Mouse (Mus musculus) cerebellum, adult 2 months (tissue): ENCODE measurements around the gene Cadm1. TPM values are rescaled to one million over a fixed set of nuclear protein-coding genes. Genes with fewer than 3 reads are reported as not detected.

Experiments used
- DNase-seq, 2 experiments: peaks; one replicate each; pipeline ENCODE4 v3.0.0; 2021
- H3K27ac ChIP-seq: fragments of 200-500 bp; 2 replicates; pipeline ENCODE4 v1.5.1; 2012; ENCODE audit warnings: low read length, control low read depth, inconsistent platforms; ENCODE audit not compliant: insufficient read depth
- H3K27me3 ChIP-seq: fragments of 200-500 bp; 2 replicates; pipeline ENCODE4 v1.6.1; 2012; ENCODE audit warnings: inconsistent platforms, mild to moderate bottlenecking, low read length, moderate library complexity; ENCODE audit not compliant: control insufficient read depth, insufficient read depth
- H3K4me1 ChIP-seq: fragments of 200-500 bp; 2 replicates; pipeline ENCODE4 v1.6.1; 2011; ENCODE audit warnings: low read length; ENCODE audit not compliant: control insufficient read depth, insufficient read depth
- H3K4me3 ChIP-seq: fragments of 200-500 bp; replicated peaks from 2 replicates; pipeline ENCODE3; 2011; ENCODE audit warnings: mild to moderate bottlenecking, low read depth, low read length, control low read depth; ENCODE audit not compliant: insufficient read depth
- CTCF ChIP-seq: fragments of 200-500 bp; IDR thresholded peaks from 2 replicates; pipeline ENCODE4 v1.5.1; 2011; ENCODE audit warnings: low read depth, mild to moderate bottlenecking, control low read depth, low read length, moderate library complexity, borderline replicate concordance; ENCODE audit not compliant: insufficient read depth
- POLR2A ChIP-seq: fragments of 200-500 bp; IDR thresholded peaks from 2 replicates; pipeline ENCODE4 v1.6.1; 2011; ENCODE audit warnings: low read length, control low read depth, borderline replicate concordance; ENCODE audit not compliant: insufficient read depth
- WGBS: fragments of 180-500 bp; shearing (Covaris S2); methylation state at CpG from one replicate; pipeline ENCODE4 v1.1.7; 2018; 5-methylcytosine and 5-hydroxymethylcytosine counted together
- polyA plus RNA-seq: library from polyadenylated mRNA; depleted of rRNA; stranded (reverse); fragments of >200 nt; gene quantifications from 2 replicates; pipeline ENCODE4 v1.2.3, GENCODE M21; 2012

Gene Cadm1
- polyA plus RNA-seq, 1 experiment: 55.9 TPM

GRCm38 (mm10) chr9:47715415-47715814 is 185.4 kb downstream of the Cadm1 start:
- no peak for DNase-seq
- no peak for TF ChIP-seq POLR2A
- H3K27me3 ChIP-seq: no peaks in the 10 kb centered on the region
- WGBS: 89% methylated on average over 3 of the region's 3 CpGs
- H3K4me3 ChIP-seq: no peak overlapping the region
- no peaks in the 10 kb centered on the region; the same call in 1 of the 2 replicates for H3K4me1 ChIP-seq
- no peak overlapping the region for H3K27ac ChIP-seq

- TF ChIP-seq POLR2A (no peak), CTCF (0 out of 2 replicates have a peak, but pooled peaks have one; percentile 11)
- no peaks in the 10 kb centered on the region for H3K27me3 ChIP-seq
- H3K4me1 ChIP-seq: no peaks in the 10 kb centered on the region; the same call in 1 of the 2 replicates
- WGBS: 66% methylated on average over 16 of the region's 16 CpGs
- no peak for DNase-seq
- H3K27ac ChIP-seq: no peak overlapping the region
- H3K4me3 ChIP-seq: no peak overlapping the region
Observed at GRCm38 (mm10) chr9:47716883-47717282, 186.9 kb downstream of the Cadm1 start.

DNA sequence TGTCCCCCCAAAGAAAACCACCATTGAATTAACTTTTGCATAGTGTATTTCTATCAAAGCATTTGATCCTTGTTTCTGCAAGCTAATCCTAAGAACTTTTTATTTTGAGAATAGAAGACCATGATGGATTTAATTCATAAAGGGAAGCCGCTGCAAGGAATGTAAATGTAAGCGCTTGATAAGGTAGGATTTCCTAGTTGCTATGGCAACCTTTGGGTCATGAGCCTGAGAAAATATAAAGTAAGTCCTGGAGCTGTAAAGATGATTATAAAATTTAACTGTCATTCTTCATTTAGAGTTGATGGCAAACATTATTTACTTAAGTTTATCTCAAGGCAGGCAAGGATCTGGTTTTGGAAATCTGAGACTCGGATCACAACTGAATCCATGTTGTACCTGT is 197.6 kb downstream of the Cadm1 start:
- Histone ChIP-seq H3K4me1 (no peaks in the 10 kb centered on the region), H3K27ac (no peak overlapping the region), H3K27me3 (no peaks in the 10 kb centered on the region), H3K4me3 (no peak overlapping the region)
- no peak for DNase-seq
- whole genome bisulfite sequencing: 98% methylated on average over 3 of the region's 3 CpGs
- TF ChIP-seq CTCF (no peak), POLR2A (no peak)

DNA sequence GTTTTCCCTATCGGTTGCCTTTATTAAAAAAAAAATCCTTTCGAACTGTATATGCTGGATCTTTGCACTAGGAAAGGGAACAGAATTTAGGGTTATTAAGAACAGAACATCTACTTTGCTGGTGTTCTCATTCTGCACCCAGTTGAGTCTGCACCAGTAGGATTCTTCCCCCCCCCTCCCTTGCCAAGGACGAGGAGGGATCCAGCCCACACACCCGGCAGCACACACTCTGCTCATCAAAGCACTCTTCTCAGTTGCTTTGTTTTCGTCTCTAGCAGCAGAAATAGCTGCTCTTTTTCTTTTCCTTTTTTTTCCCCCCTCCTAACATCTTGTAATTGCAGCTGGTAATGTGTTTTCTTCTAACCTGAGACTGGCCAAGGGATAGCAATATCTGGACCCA is 198.9 kb downstream of the Cadm1 start:
- H3K4me3 ChIP-seq: no peak overlapping the region
- H3K27me3 ChIP-seq: no peaks in the 10 kb centered on the region
- 74% methylated on average over 5 of the region's 5 CpGs for WGBS
- no peak for DNase-seq
- no peak for TF ChIP-seq CTCF
- no peak for TF ChIP-seq POLR2A
- H3K4me1 ChIP-seq: no peaks in the 10 kb centered on the region
- H3K27ac ChIP-seq: no peak overlapping the region

DNA sequence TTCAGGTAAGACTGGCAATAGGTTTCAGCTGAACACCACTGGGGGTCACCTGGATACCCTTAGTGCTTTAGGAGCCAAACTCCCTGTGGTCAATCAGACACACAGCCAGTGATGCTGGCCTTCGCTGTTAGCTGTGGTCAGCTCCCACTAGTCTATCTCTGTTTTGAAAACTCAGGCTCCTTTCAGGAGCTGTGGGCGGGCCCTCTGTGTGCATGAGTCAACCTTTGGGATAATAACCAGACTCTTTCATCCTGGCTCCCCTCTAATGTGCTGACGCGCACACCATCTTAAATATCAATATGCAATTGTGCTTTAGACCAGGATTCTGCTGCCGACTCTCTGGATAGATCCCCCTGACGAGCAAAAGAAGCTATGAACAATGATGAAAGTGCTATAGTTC is 200.3 kb downstream of the Cadm1 start:
- H3K27me3 ChIP-seq: no peaks in the 10 kb centered on the region

GRCm38 (mm10) chr9:47733780-47734451 is 203.9 kb downstream of the Cadm1 start:
- H3K4me1 ChIP-seq: peaks cover 2% of the 10 kb centered on the region; the same call in 1 of the 2 replicates
- no peak overlapping the region for H3K4me3 ChIP-seq
- no peaks in the 10 kb centered on the region for H3K27me3 ChIP-seq
- 76% methylated on average over 13 of the region's 13 CpGs for WGBS
- peak in 1 of 2 experiments; percentile 14 for DNase-seq
- no peak for TF ChIP-seq CTCF
- no peak for TF ChIP-seq POLR2A
- no peak overlapping the region for H3K27ac ChIP-seq

More for the DNA sequence above, 200.3 kb downstream of the Cadm1 start:
- no peak for DNase-seq
- 88% methylated on average over 6 of the region's 6 CpGs for WGBS
- H3K27ac ChIP-seq: no peak overlapping the region
- H3K4me1 ChIP-seq: peaks cover 2% of the 10 kb centered on the region; the same call in 1 of the 2 replicates
- TF ChIP-seq CTCF (no peak), POLR2A (no peak)
- H3K4me3 ChIP-seq: no peak overlapping the region

- Histone ChIP-seq H3K27me3 (no peaks in the 10 kb centered on the region), H3K4me3 (no peak overlapping the region), H3K4me1 (peaks cover 2% of the 10 kb centered on the region; the same call in 1 of the 2 replicates), H3K27ac (no peak overlapping the region)
- no peak for DNase-seq
- 45% methylated on average over 5 of the region's 5 CpGs for WGBS
- TF ChIP-seq CTCF (no peak), POLR2A (no peak)
Observed at GRCm38 (mm10) chr9:47734905-47735304, 204.9 kb downstream of the Cadm1 start.

GRCm38 (mm10) chr9:47738799-47739198 is 208.8 kb downstream of the Cadm1 start:
- Histone ChIP-seq H3K27me3 (no peaks in the 10 kb centered on the region), H3K4me3 (no peak overlapping the region), H3K4me1 (peaks cover 22% of the 10 kb centered on the region), H3K27ac (no peak overlapping the region)
- 88% methylated on average over 4 of the region's 4 CpGs for WGBS
- DNase-seq: no peak
- no peak for TF ChIP-seq POLR2A
- no peak for TF ChIP-seq CTCF
